Mouse (Mus musculus) left cerebral cortex, postnatal 4 days (tissue): ENCODE data around the gene Arhgap23. TPM values are rescaled to one million over a fixed set of nuclear protein-coding genes. Genes with fewer than 3 reads are reported as not detected.

Experiments used
- DNase-seq: peaks from one replicate; pipeline ENCODE4 v3.0.0-alpha.2; 2022
- intact Hi-C: fragments of 180-260 bp; cut with DNase I; formaldehyde crosslinking; loops from one replicate; pipeline ENCODE4 v1.15.1; 2025
- total RNA-seq, 2 experiments: library from RNA; stranded (reverse); gene quantifications; 2 replicates each; pipeline ENCODE4 v1.2.3; 2021

The Arhgap23 gene
- total RNA-seq, 2 experiments from 2014 or later: 107 to 111 TPM

DNA sequence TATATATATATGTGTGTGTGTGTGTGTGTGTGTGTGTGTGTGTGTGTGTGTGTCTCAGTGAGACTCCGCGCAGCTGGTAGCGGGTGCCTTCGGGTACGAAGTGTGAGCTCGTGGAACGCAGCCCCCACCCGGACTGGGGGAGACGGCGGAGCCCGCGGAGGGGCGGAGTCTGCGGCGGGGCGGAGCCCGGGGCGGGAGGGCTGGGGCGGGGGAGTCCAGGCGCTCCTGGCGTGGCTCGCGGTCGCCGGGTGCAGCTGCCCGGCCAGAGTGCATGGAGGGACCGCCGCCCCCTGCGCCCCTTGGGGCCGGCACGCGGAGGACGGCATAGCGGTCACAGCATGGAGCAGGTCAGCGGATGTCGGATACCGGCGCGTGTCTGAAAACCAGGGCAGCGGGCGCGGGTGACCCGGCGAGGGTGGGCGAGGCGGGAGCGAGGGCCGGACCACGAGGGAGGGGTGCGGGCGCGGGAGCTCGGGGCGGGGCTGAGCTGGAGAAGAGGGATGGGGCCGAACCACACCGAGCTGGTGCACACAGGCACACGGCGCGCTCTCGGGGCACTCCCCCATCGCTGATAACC lies 11.1 kb upstream of the Arhgap23 start:
- intact Hi-C loops: loop anchor here (5.0 kb wide), 1 partner anchor 42 kb away; the partner anchor contains the start of gene Socs7
- peak; percentile 59 for DNase-seq

GRCm38 (mm10) chr11:97404761-97405190 lies 10.6 kb upstream of the Arhgap23 start:
- peak; percentile 26 for DNase-seq
- intact Hi-C loops: loop anchor here (5.0 kb wide), 2 partner anchors 42 to 63 kb away; partner anchors contain the start of gene Socs7

DNA sequence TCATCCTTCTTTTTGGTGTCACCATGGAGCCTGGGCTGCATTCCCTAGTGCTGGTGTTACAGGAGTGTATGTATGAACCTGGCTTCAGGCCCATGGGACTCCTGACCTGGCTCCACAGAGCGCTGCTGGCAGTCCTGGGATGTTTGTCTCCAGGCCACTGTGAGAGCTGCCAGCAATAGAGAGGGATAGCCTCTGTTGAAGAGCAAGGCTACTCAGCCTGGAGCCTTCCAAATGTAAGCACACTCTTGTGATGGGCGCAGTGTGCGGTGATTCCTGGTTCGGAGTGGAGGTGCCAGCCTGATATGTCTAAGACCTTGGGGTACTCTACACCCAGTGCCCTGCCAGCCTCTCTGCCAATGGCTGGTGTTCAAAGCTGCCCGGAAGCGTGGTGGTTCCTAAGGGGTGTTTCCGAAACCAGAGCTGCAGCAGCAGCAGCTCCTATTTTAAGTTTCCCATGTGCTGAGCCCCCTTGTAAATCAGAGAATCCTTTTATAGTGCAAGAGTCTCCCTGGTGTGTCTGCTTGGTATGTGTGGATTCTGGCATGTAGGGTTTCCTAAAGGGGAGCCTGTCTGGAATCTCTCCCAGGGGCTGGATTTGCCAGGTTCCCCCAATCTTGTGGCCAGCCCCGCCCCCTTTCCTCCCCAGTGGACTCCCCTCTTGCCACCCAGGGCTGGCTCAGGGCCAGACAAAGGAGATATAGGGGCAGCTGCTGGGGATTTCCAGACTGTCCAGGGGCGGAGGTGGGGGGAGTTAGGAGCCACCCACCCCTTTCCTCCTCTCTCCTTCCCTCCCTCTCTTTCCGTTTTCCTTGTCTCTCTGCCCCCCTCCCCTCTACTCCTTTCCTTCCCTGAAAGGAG lies 9.0 kb upstream of the Arhgap23 start:
- DNase-seq: peak; percentile 35
- intact Hi-C loops: loop anchor here (5.0 kb wide), 1 partner anchor 61 kb away; no protein-coding TSS in a partner anchor

GRCm38 (mm10) chr11:97407456-97407855 lies 7.9 kb upstream of the Arhgap23 start:
- no peak for DNase-seq
- intact Hi-C loops: loop anchor here (5.0 kb wide), 1 partner anchor 60 kb away; no protein-coding TSS in a partner anchor

GRCm38 (mm10) chr11:97408171-97408570 lies 7.2 kb upstream of the Arhgap23 start:
- intact Hi-C loops: loop anchor here (5.0 kb wide), 1 partner anchor 59 kb away; no protein-coding TSS in a partner anchor
- peak; percentile 80 for DNase-seq

DNA sequence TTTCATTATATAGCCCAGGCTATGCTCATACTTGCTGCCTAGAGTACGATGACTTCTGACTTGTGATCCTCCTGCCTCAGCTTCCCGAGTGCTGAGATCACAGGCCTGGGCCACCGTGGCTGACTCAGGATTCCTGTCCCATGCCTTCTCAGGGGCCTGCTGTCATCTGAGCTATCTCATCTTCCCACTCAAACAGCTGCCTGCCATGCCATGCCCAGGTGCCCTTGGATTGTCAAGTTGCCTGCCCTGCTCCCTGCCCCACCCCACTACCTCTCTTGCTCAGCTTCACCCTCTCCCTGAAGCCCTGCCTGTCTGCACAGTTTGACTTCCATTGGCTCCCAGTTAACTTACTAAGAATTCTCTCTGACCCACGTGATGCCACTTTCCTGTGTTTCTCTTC lies 4.4 kb upstream of the Arhgap23 start:
- intact Hi-C loops: no loop called here
- no peak for DNase-seq

GRCm38 (mm10) chr11:97412117-97412516 lies 3.2 kb upstream of the Arhgap23 start:
- no peak for DNase-seq
- intact Hi-C loops: no loop called here

DNA sequence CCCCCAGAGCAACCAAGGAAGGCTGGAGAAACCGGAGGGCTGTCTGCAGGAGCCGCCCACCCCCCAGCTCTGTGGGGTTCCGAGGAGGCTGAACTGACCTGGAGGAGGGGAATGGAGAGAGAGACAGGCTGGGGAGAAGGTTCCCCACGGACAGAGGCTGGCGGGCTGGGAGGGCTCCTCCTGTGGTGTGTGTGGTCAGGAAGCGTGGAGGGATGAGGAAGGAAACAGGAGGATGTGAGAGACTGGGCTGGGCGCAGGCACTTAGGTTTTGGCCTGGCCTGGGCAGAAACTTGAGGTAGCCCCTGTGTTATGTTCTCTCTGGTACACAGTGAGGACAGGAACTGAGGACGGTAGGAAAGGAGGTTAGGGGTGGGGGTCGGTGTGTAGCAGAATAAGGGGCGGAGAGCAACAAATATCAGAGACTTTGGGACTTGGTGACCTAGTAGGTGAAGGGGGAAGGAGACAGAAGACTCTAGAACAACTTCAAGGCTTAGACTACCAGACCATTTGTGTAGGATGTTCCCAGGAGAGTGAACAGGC lies 2.5 kb upstream of the Arhgap23 start:
- intact Hi-C loops: no loop called here
- no peak for DNase-seq

DNA sequence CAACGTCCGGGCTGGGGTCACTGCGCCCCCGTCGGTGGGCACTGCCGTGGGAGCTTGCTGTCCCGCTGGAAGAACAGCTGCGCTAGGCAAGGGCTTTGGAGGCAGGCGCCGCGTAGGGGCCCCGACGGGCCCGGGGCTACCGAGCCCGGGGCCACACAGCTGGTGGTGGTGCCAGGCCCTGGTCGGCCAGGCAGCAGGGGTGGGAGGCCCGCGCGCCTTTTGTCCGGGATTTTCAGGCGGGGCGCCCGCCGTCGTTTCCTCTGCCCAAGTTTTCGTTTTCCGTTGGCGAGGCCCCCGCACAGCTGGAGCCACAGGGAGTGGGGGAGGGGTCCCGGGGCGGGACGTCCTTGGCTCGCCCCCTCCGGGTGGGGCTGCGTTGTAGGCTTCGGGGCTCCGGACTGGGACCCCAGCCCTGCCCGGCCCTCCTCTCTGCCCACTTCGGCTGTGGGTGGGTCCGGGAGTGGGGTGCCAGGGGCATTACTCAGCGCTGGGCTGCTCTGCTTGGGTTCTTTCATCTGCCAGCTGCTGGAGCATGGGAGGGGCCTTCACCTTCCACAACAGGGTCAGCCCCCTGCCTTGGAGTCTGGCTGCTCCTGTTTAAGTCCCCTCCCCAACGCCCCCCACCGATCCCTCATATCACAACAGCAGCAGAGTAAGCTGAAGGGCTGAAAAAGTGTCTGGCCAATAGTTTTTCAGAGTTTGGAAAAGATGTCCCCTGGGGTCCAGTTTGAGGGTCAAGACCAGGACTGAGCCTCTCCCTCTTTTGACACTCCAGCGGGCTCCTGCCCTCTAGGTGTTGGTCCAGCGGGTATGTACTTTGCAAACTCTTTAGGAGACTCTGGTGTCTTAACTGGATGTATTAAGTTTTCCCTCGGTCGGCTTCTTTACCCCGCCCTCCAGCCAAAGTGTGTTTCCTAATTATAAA lies 641 bp downstream of the Arhgap23 start:
- intact Hi-C loops: no loop called here
- DNase-seq: peak; percentile 29

- no peak for DNase-seq
- intact Hi-C loops: no loop called here
Measured at GRCm38 (mm10) chr11:97416637-97417035, 1.3 kb downstream of the Arhgap23 start.

DNA sequence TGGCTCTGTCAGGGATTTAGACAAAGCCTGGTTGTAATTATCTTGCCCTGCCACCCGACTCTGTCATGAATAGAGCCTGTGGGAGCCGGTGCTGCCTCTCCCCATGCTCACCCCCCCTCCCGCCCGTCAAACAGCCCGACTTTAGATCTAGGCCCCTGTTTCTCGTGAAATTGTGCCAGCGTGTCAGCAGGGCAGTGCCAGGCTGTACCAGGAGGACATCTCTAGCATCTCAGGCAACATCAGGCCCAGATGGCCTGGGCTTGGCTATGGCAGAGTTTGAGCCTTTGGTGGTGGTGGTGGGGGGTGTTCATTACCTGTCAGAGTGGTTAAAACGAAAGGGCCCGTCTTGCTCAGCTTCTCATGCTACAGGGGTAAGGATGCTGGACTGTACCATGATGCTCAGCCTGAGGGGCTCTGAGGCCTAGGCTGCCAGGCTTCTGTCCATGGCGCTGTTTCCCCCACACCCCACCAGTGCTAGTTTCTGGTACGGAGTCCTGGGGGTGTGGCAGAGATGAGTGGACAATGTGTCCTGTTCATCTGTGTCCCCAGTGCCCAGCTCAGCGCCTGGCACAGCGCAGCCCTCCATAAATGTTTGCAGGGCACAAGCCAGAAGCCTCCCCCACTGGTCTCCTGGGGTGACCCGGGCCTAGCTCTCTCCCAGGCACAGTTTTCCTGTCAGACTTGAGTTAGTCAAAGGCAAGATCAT lies 3.7 kb downstream of the Arhgap23 start:
- DNase-seq: no peak

DNA sequence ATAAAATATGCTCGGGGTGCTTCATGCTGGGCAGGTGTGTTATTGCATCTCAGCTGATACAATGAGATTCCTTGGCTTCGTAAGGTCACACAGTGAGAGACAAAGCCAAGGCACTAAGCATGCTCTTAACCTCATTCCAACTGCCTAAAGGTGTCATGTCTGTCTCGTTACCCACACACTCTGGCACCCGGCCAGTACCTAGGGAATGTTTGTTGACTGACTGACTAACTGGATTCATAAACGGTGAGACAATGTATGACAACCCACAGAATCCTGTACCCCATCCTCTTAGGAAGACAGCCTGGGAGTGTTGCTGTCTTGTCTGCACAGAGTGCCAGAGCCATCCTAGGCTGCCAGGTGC lies 4.2 kb downstream of the Arhgap23 start:
- DNase-seq: no peak
- intact Hi-C loops: no loop called here

More for the DNA sequence above, 3.7 kb downstream of the Arhgap23 start:
- intact Hi-C loops: no loop called here

DNA sequence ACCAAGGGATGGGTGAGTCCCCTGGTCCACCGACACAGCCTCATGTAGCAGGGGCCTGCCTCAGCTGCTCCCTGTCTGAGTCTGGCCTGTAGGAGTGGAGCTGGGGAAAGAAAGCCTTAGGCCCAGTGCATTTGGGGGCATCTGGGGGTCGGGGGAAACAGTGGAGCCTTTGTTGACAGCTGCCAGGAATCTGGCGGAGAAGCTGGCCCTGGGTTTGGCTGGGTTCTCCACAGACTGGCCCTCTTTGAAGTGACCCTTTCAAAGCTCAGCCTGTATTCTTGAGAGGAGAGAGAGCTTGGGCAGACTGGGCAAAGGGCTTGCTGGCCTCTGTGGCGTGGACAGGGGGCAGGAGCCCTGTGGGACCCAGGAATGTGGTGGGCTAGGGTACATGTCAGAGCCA lies 7.2 kb downstream of the Arhgap23 start:
- intact Hi-C loops: no loop called here
- peak; percentile 33 for DNase-seq

DNA sequence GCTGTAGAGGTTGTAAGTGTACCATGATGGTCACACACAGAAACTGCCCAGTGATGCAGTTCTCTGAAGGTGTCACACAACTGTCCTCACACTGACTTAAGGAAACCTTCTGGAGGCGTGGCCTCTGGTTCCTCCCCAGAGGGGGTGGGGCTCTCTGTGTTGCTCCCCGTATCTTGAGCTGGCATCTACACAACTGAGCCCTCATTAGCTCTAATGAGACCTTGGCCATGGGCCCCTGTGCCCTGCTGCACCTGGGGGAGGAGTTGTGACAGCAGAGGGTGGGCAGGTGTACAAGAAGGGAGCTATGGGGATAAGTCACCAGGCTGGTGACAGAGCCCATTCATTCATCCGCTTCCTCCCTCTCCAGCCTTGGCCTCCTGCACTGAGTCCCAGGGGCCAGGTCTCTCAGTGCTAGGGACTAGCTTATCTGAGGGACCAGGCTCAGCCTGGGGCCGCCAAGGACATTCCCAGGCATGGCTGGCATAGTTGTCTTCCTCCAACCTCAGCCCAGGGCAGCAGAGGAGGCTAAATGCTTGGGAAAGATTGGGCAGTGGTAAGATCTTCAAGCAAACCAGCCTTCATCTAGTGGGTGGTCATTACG lies 8.9 kb downstream of the Arhgap23 start:
- DNase-seq: no peak
- intact Hi-C loops: no loop called here

DNA sequence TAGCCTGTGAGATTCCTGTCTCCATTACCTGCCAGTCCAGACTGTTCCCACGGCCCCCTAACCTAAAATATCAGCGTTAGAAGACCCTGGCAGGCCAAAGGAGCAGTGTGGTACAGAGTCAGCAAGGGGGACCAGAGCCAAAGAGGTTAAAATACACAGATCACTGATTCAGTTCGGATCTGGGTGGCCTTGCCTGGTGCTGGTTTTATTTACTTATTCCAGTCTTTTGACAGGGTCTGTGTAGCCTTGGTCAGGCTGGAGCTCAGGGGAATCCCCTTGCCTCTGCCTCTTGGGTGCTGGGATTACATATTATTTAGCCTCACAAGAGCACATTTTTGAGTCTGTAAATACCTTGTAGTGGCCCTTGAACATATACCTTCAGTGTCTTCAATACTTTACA lies 9.5 kb downstream of the Arhgap23 start:
- intact Hi-C loops: no loop called here
- no peak for DNase-seq

DNA sequence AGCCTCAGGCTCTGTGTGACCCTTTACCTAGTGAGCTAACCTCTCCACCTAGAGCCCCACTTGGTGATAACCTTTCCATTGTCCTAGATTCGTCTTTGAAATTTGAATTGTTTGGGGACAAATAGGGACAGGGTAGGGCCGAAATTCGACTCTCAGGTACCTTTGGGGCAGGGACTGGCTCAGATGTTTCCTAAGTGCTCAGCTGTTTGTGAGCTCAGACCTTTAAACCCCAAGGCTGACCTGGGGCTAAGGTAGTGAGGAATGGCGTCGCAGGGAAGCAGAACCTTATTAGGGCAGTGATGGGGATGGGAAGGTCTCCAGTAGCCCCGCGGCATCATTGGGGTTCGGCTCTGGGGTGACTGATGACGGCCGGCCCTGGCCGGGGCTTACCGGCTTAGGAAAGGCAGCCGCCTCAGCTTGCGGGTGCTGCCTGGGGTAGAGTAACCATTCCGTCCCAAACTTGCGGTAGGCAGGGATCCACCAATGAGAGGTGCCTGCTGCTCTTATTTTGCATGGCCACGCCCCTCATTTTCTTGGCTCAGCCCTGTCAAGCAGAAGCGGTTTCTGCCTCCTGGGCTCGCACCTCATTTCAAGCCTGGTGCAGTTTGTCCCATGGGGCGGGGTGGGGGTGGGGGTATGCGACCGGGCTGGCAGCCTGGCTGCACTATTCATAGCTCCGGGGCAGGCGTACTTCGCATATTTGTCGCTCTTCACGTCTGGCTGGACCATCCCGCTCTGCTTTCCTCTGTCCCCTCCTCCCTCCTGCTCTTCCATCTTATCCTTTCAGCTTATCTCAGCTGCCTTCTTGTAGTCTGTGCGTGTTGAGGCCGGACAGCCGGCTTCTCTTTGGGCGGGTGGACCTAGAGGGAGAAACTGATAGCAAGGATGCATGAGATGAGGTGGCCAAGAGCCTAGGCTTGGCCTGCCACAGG lies 12.7 kb downstream of the Arhgap23 start:
- peak; percentile 58 for DNase-seq
- intact Hi-C loops: no loop called here

- intact Hi-C loops: no loop called here
- no peak for DNase-seq
Measured at GRCm38 (mm10) chr11:97428726-97429077, 13.4 kb downstream of the Arhgap23 start.

GRCm38 (mm10) chr11:97429615-97430014 lies 14.3 kb downstream of the Arhgap23 start:
- intact Hi-C loops: no loop called here

DNA sequence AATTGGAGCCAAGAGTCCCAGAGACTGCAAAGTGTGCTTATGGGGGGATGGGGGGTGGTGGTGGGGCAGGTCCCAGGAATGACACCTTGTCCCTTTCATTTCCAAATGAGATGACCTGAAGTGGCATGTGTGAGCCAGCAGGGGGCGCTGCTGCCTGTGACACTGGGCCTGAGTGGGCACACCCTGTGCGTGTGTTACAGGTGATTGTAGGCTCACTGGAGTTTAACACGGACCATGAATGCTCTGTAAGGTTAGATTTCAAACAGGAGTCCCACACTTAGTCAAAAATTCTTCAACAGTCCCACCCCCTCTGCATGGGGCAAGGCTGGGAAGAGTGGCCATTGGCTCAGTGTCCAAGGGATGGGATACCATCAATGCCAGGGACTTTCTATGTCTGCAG lies 16.7 kb downstream of the Arhgap23 start:
- DNase-seq: peak; percentile 61
- intact Hi-C loops: no loop called here

More at GRCm38 (mm10) chr11:97429615-97430014, 14.3 kb downstream of the Arhgap23 start:
- no peak for DNase-seq
